Mouse (Mus musculus) adrenal gland (tissue): Measurements from ENCODE around the gene Zfp94.
"Not testable (repeated sequence)": the region's sequence is repeated elsewhere in the genome, so short reads cannot be mapped to it uniquely, and the experiment has no call there.

Experiments
- intact Hi-C: fragments of 180-260 bp; cut with DNase I; formaldehyde crosslinking; loops from one replicate; pipeline ENCODE4 v1.15.1; 2025
- microRNA-seq, 2 experiments: library from miRNA; unstranded; fragments of <30 nt; microRNA quantifications; one replicate each; pipeline ENCODE4; 2019

Zfp94 gene

DNA sequence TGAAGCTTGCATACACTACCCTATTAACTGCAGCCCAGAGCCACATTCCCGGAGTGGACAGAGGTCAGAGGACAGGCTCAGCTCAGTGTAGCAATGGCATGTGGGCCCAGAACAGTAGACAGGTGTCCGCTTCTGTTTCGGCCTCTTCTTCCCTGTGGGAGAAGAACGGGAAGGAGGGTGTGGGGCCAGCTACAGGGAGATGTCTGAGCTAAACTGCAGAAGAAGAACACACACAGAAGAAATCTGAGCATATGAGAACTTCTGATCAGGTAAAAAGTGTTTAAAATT, 35.7 kb downstream of the Zfp94 start:
- intact Hi-C loops, result no loop called here

DNA sequence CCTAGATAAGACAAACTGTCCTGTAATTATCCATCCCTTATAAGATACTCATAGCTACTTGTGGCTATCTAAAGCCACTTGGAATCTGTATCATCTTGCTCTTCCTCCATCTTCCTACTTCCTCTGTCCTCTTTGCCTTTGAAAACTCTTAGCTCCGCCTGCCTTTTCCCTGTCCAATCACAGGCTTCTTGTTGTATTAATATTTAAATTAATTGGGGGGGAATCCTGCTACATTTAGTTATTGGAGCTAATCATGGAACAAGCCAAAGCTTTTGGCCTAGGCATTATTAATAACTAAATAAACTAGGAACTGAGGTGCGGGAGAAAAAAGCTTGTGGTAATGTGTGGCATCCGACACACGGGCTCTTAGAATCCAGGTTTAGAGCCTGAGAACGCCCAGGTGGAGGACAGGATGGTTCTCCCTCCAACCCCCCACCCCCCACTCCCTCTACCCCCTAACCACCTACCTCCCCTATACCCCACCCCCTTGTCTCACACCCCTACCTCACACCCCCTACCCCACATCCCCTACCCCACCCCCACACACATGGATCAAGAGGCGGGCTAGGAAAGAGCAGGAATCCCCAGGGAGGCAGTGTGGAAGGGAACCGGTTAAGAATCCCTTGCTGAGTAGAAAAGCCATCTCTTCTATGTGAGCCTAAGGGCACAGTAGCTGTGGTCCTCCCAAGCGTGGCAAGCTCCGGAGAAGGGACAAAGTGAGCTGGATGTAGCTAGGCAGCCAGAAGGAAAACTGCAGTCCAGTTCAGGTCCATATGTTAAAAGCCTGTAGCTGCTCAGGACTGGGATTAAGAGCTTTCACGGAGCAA, 36.2 kb downstream of the Zfp94 start:
- intact Hi-C loops, result no loop called here

DNA sequence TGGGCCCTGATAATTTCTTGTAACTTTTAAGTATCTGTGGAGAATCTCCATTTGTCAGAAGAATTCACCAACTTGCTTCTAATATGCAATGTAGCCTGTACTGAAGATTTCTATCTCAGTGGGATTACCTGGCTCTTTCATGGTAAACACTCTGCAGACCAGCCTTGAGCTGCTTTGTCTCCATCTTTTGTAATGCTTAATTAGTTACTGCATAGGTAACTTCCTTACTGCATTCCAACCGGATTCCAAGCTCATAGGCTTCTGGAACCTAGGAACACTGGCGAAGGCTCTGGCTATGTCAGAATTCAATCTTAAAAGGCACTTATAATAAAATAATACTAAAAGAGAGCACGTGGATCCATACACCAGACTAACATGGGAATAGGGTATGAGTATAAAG, 37.7 kb downstream of the Zfp94 start:
- intact Hi-C loops, result not testable (repeated sequence)

- intact Hi-C loops, result no loop called here
Measured at GRCm38 (mm10) chr7:24274456-24274855, 42.0 kb downstream of the Zfp94 start.

GRCm38 (mm10) chr7:24271191-24271590, 45.3 kb downstream of the Zfp94 start:
- intact Hi-C loops, result no loop called here

- intact Hi-C loops, result no loop called here
Measured at GRCm38 (mm10) chr7:24270288-24270672, 46.2 kb downstream of the Zfp94 start, which contains the start of gene Zfp93. Gene Zfp93, plus strand, starts transcription at chr7:24270420.

DNA sequence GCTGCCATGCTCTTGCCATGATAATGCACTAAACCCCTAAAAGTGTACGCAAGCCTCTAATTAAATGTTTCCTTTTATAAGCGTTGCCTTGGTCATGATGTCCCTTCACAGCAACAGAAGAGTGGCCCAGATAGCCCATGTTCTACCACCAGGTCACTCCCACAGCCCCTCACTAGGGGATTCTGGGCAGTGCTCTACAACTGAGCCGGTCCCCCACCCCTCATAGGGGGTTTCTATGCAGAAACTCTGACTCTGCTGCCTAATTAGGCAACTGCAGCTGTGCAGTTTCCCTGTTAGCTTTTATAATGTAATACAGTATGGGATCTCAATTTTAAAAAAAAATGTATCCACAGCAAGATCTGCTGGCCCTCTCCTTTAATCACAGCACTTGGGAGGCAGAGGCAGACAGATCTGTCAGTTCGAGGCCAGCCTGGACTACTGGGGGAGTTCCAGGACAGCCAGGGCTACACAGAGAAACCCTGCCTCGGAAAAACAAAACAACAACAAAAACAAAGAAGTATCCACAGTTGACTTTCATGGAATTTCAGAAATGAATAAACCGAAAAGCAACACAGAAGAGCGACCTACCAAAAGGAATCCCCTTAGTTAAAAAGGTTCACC, 46.7 kb downstream of the Zfp94 start:
- intact Hi-C loops, result loop anchor here (5.0 kb wide), 1 partner anchor 62 kb away; no protein-coding TSS in a partner anchor

GRCm38 (mm10) chr7:24269256-24269655, 47.2 kb downstream of the Zfp94 start:
- intact Hi-C loops, result loop anchor here (5.0 kb wide), 1 partner anchor 62 kb away; no protein-coding TSS in a partner anchor

DNA sequence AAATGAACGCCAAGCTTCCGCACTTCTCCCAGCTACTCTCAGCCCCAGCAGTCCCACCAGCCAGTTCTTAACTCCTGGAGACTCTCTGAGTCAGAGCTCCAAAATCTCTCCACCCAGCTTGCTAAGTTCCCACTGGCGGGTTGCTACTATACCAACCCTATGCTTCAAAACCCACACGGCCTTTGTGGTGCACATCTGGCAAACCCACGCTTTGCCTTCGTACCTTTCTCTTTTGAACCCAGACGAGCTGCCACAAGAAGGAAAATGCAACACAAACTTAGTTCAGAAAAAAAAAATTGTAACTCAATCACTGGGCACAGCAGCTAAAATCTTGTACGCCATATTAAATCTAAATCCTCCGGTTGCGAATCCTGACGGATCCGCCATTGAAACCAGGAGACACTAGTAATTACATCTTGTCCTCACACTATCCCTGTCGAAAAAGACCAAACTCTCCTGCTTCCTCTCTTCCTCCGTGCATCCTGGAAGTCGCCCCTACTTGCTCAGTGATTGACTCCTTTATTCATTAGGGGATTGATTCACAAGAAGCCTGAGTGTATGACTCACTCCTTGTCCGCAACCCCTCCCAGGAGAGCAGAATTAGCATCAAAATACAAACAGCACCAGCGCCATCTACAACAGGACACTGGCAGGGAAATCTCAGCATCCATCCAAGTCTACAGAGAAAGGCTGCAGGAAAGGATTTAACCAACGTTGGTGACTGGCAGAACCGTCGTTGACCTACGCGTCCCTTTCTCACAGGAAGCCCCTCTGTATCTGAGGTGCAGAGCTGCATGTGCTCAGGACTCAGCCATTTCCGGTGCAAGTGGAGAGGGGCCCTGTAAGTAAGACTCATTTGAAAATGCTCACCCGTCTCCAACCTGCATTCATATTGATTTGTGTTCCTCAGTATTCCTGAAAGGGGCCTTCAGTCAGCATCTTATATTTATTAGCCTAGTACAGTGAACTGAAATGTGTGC, 48.0 kb downstream of the Zfp94 start:
- intact Hi-C loops, result loop anchor here (5.0 kb wide), 1 partner anchor 61 kb away; no protein-coding TSS in a partner anchor

GRCm38 (mm10) chr7:24260000-24260312, 56.5 kb downstream of the Zfp94 start:
- intact Hi-C loops, result no loop called here

- intact Hi-C loops, result no loop called here
Measured at GRCm38 (mm10) chr7:24259306-24259999, 57.0 kb downstream of the Zfp94 start.

- intact Hi-C loops, result loop anchor here (5.0 kb wide), 1 partner anchor 123 kb away; the partner anchor contains the start of gene Zfp235
Measured at GRCm38 (mm10) chr7:24254633-24255474, 61.6 kb downstream of the Zfp94 start, which contains the start of gene Zfp108. Gene Zfp108, plus strand, starts transcription at chr7:24254794.

DNA sequence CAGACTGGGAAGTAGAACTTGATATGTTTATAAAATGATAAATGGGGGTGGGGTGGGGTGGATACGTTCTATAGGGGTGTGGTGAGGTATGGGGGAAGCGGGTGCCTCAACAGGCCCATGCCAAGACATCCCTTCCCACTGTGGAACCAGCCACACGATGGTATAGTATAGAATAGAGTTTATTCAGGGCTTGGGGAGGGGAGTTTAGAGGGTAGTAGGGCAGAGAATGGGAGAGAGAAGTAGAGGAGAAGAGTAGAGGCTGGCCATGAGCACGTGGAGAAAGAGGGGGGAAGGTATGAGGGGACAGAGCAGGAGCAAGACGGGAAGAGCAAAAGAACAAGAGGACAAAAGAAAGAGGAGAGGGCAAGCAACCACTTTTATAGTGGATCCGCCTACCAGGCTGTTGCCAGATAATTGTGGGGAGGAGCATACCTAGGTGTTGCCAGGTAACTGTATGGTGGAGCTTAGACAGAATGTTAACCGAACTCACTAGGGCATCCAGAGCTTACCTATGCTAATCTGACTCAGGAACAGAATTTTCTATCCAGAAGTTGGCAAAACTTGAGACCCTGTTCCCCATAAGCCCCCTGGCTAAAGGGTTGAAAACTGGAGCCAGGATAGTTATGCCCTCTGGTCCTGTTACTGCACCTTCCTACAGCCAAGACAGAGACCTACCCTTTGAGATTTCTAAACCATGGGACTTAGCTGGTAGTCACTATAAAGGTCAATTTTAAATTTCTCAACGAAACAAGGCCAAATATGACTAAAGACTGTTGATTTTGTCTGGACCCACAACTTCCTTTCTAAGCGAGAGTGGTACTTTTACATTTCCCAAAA, 62.5 kb downstream of the Zfp94 start:
- intact Hi-C loops, result loop anchor here (5.0 kb wide), 1 partner anchor 122 kb away; the partner anchor contains the start of gene Zfp235

Small RNA genes within 50 kb of the gene (microRNA-seq; reads per million reads assigned to microRNA genes)
- gene Gm27592, result 0 reads per million in 2 experiments
